Mouse (Mus musculus) limb, embryonic 14.5 days (tissue): ENCODE measurements around the gene 1810009A15Rik. TPM values are rescaled to one million over a fixed set of nuclear protein-coding genes. Genes with fewer than 3 reads are reported as not detected.
A peak's percentile ranks its signal among the peaks of the same experiment; 100 is the strongest.

ENCODE experiments used
- ATAC-seq: fragments of 200-750 bp; cut with Nextera tagmentation; 2 replicates; pipeline ENCODE4 v1.8.0; 2017; ENCODE audit warnings: low read depth, moderate number of reproducible peaks, moderate TSS enrichment; ENCODE audit not compliant: low FRiP score
- DNase-seq: peaks from one replicate; pipeline ENCODE4 v3.0.0-alpha.2; 2015; ENCODE audit warnings: low spot score
- H3K27ac ChIP-seq: fragments of 300-500 bp; sonication (generic); replicated peaks from 2 replicates; pipeline ENCODE4 v1.5.1; 2014; ENCODE audit warnings: low read depth, mild to moderate bottlenecking, low read length, moderate library complexity, mixed read lengths
- H3K27me3 ChIP-seq: fragments of 300-500 bp; sonication (generic); 2 replicates; pipeline ENCODE4 v1.6.1; 2014; ENCODE audit warnings: low read length, mixed read lengths; ENCODE audit not compliant: control insufficient read depth, insufficient read depth
- H3K36me3 ChIP-seq: fragments of 300-500 bp; sonication (generic); 2 replicates; pipeline ENCODE4 v1.6.1; 2014; ENCODE audit warnings: mild to moderate bottlenecking, low read length, moderate library complexity, mixed read lengths; ENCODE audit not compliant: control insufficient read depth, insufficient read depth
- H3K4me1 ChIP-seq: fragments of 300-500 bp; sonication (generic); 2 replicates; pipeline ENCODE4 v1.6.1; 2014; ENCODE audit warnings: antibody characterized with exemption, low read length, mixed read lengths; ENCODE audit not compliant: control insufficient read depth, insufficient read depth
- H3K4me2 ChIP-seq: fragments of 300-500 bp; sonication (generic); replicated peaks from 2 replicates; pipeline ENCODE4 v1.6.1; 2014; ENCODE audit warnings: low read depth, mild to moderate bottlenecking, low read length, moderate library complexity; ENCODE audit not compliant: severe bottlenecking
- H3K4me3 ChIP-seq: fragments of 300-500 bp; sonication (generic); replicated peaks from 2 replicates; pipeline ENCODE4 v1.5.1; 2014; ENCODE audit warnings: low read length
- H3K9ac ChIP-seq: fragments of 300-500 bp; sonication (generic); 2 replicates; pipeline ENCODE4 v1.6.1; 2014; ENCODE audit warnings: mild to moderate bottlenecking, low read depth, low read length, moderate library complexity; ENCODE audit not compliant: severe bottlenecking
- H3K9me3 ChIP-seq: fragments of 300-500 bp; sonication (generic); 2 replicates; pipeline ENCODE4 v1.6.1; 2016; ENCODE audit warnings: low read length; ENCODE audit not compliant: control insufficient read depth
- POLR2A ChIP-seq: fragments of 200-500 bp; IDR thresholded peaks from 2 replicates; pipeline ENCODE4 v1.8.0; 2012; ENCODE audit warnings: inconsistent platforms, mild to moderate bottlenecking, moderate library complexity, borderline replicate concordance; ENCODE audit not compliant: insufficient read depth, insufficient read length; ENCODE audit errors: extremely low read depth
- WGBS: fragments of 180-500 bp; shearing (Covaris S2); extraction: QIAGEN DNeasy Blood & Tissue Kit; methylation state at CpG from one replicate; pipeline ENCODE4 v1.1.7; 2014; 5-methylcytosine and 5-hydroxymethylcytosine counted together
- polyA plus RNA-seq, 2 experiments: library from polyadenylated mRNA; depleted of rRNA in 1 of 2; stranded (reverse) in 1 of 2; unstranded in 1 of 2; fragments of >200 nt; fragmentation: Nextera tagmentation in 1 of 2; extraction: Ambion mirVana in 1 of 2; gene quantifications; 2 replicates each; pipeline versions ENCODE4 v1.2.1 to v1.2.3; 2012 to 2014

The 1810009A15Rik gene
- polyA plus RNA-seq, 2 experiments: 80.2 to 92.1 TPM

GRCm38 (mm10) chr19:8926766-8927165, 38.1 kb downstream of the 1810009A15Rik start:
- DNase-seq (no peak), ATAC-seq (no peak)
- 90% methylated on average over 2 of the region's 2 CpGs for WGBS
- Histone ChIP-seq H3K27ac (no peak overlapping the region), H3K4me1 (peaks cover 14% of the 10 kb centered on the region), H3K9ac (no peak overlapping the region), H3K4me2 (no peak overlapping the region), H3K36me3 (peaks cover 43% of the 10 kb centered on the region), H3K4me3 (no peak overlapping the region), H3K27me3 (no peaks in the 10 kb centered on the region), H3K9me3 (no peaks in the 10 kb centered on the region)
- TF ChIP-seq POLR2A: no peak

GRCm38 (mm10) chr19:8927891-8928525, 39.4 kb downstream of the 1810009A15Rik start:
- ATAC-seq (no peak), DNase-seq (no peak)
- no peak overlapping the region for H3K27ac ChIP-seq
- no peak overlapping the region for H3K9ac ChIP-seq
- WGBS: 85% methylated on average over 12 of the region's 12 CpGs
- no peak overlapping the region for H3K4me2 ChIP-seq
- H3K4me3 ChIP-seq: no peak overlapping the region
- H3K4me1 ChIP-seq: peaks cover 12% of the 10 kb centered on the region
- H3K36me3 ChIP-seq: peaks cover 41% of the 10 kb centered on the region
- no peaks in the 10 kb centered on the region for H3K27me3 ChIP-seq
- H3K9me3 ChIP-seq: no peaks in the 10 kb centered on the region
- TF ChIP-seq POLR2A: no peak

GRCm38 (mm10) chr19:8928689-8929223, 40.1 kb downstream of the 1810009A15Rik start:
- 20% methylated on average over 14 of the region's 16 CpGs for WGBS
- ATAC-seq: no peak
- TF ChIP-seq POLR2A: no peak

GRCm38 (mm10) chr19:8929224-8930088, 40.8 kb downstream of the 1810009A15Rik start, which contains the start of the genes Rom1 and Eml3:
TSS of gene Rom1 (minus strand) at chr19:8929356.
TSS of gene Eml3 (plus strand) at chr19:8929552.
- H3K27me3 ChIP-seq: no peaks in the 10 kb centered on the region
- ATAC-seq (peak; percentile 75), DNase-seq (peak; percentile 47)
- 2% methylated on average over 64 of the region's 74 CpGs for WGBS
- peaks cover 55% of the 10 kb centered on the region for H3K36me3 ChIP-seq
- H3K27ac ChIP-seq: peak within 1 kb of the TSS; percentile 67
- H3K9me3 ChIP-seq: no peaks in the 10 kb centered on the region
- peaks cover 12% of the 10 kb centered on the region for H3K4me1 ChIP-seq
- peak within 1 kb of the TSS; percentile 68 for H3K4me3 ChIP-seq
- H3K9ac ChIP-seq: peak within 1 kb of the TSS; percentile 89
- H3K4me2 ChIP-seq: peak within 1 kb of the TSS; percentile 69
- 0 out of 2 replicates have a peak, but pooled peaks have one; percentile 16 for TF ChIP-seq POLR2A

More at GRCm38 (mm10) chr19:8928689-8929223, 40.1 kb downstream of the 1810009A15Rik start:
- 0 out of 2 replicates have a peak overlapping the region, but pooled peaks have one; percentile 67 for H3K27ac ChIP-seq
- H3K4me3 ChIP-seq: peak overlapping the region; percentile 68
- H3K4me1 ChIP-seq: peaks cover 12% of the 10 kb centered on the region
- no peak for DNase-seq
- no peaks in the 10 kb centered on the region for H3K27me3 ChIP-seq
- H3K9me3 ChIP-seq: no peaks in the 10 kb centered on the region
- peaks cover 48% of the 10 kb centered on the region for H3K36me3 ChIP-seq
- H3K4me2 ChIP-seq: peak overlapping the region; percentile 69
- peak overlapping the region; percentile 89 for H3K9ac ChIP-seq

- peaks cover 12% of the 10 kb centered on the region for H3K4me1 ChIP-seq
- H3K9ac ChIP-seq: peak overlapping the region; percentile 89
- H3K4me3 ChIP-seq: peak overlapping the region; percentile 68
- DNase-seq (no peak), ATAC-seq (0 out of 2 replicates have a peak, but pooled peaks have one; percentile 14)
- 7% methylated on average over 11 of the region's 11 CpGs for WGBS
- H3K36me3 ChIP-seq: peaks cover 61% of the 10 kb centered on the region
- no peaks in the 10 kb centered on the region for H3K9me3 ChIP-seq
- H3K4me2 ChIP-seq: peak overlapping the region; percentile 69
- H3K27ac ChIP-seq: peak overlapping the region; percentile 67; the same call in 1 of the 2 replicates
- no peaks in the 10 kb centered on the region for H3K27me3 ChIP-seq
- TF ChIP-seq POLR2A: no peak
Measured at GRCm38 (mm10) chr19:8930117-8930516, 41.5 kb downstream of the 1810009A15Rik start.
